Mouse (Mus musculus) forebrain, embryonic 13.5 days (tissue): ENCODE results near the gene Ado. TPM values are rescaled to one million over a fixed set of nuclear protein-coding genes. Genes with fewer than 3 reads are reported as not detected.

Experiments
- ATAC-seq: fragments of 200-750 bp; cut with Nextera tagmentation; 2 replicates; pipeline ENCODE4 v1.8.0; 2017
- H3K27ac ChIP-seq: fragments of 300-500 bp; sonication (generic); 2 replicates; pipeline ENCODE4 v1.5.1; 2015; ENCODE audit warnings: inconsistent platforms, mild to moderate bottlenecking, moderate library complexity
- H3K27me3 ChIP-seq: fragments of 300-500 bp; sonication (generic); 2 replicates; pipeline ENCODE4 v1.6.1; 2015; ENCODE audit warnings: mild to moderate bottlenecking, inconsistent platforms
- H3K36me3 ChIP-seq: fragments of 300-500 bp; sonication (generic); 2 replicates; pipeline ENCODE4 v1.6.1; 2015; ENCODE audit warnings: mild to moderate bottlenecking, inconsistent platforms; ENCODE audit not compliant: poor library complexity, severe bottlenecking
- H3K4me1 ChIP-seq: fragments of 300-500 bp; sonication (generic); 2 replicates; pipeline ENCODE4 v1.6.1; 2015; ENCODE audit warnings: inconsistent platforms
- H3K4me2 ChIP-seq: fragments of 300-500 bp; sonication (generic); 2 replicates; pipeline ENCODE4 v1.6.1; 2015; ENCODE audit warnings: inconsistent platforms, mild to moderate bottlenecking, moderate library complexity
- H3K4me3 ChIP-seq: fragments of 300-500 bp; sonication (generic); 2 replicates; pipeline ENCODE4 v1.5.1; 2015; ENCODE audit warnings: mild to moderate bottlenecking, inconsistent platforms
- H3K9ac ChIP-seq: fragments of 300-500 bp; sonication (generic); 2 replicates; pipeline ENCODE4 v1.6.1; 2015; ENCODE audit warnings: mild to moderate bottlenecking, inconsistent platforms
- H3K9me3 ChIP-seq: fragments of 300-500 bp; sonication (generic); replicated peaks from 2 replicates; pipeline ENCODE4 v1.6.1; 2016; ENCODE audit warnings: inconsistent platforms
- WGBS: fragments of 180-500 bp; shearing (Covaris S2); methylation state at CpG from one replicate; pipeline ENCODE4 v1.1.7; 2015; 5-methylcytosine and 5-hydroxymethylcytosine counted together
- polyA plus RNA-seq: library from polyadenylated mRNA; unstranded; fragments of >200 nt; fragmentation: Nextera tagmentation; extraction: Ambion mirVana; gene quantifications from 2 replicates; pipeline ENCODE4 v1.2.1, GENCODE M21; 2015

Gene Ado
- polyA plus RNA-seq, 1 experiment from 2014 or later, result 56.1 TPM

DNA sequence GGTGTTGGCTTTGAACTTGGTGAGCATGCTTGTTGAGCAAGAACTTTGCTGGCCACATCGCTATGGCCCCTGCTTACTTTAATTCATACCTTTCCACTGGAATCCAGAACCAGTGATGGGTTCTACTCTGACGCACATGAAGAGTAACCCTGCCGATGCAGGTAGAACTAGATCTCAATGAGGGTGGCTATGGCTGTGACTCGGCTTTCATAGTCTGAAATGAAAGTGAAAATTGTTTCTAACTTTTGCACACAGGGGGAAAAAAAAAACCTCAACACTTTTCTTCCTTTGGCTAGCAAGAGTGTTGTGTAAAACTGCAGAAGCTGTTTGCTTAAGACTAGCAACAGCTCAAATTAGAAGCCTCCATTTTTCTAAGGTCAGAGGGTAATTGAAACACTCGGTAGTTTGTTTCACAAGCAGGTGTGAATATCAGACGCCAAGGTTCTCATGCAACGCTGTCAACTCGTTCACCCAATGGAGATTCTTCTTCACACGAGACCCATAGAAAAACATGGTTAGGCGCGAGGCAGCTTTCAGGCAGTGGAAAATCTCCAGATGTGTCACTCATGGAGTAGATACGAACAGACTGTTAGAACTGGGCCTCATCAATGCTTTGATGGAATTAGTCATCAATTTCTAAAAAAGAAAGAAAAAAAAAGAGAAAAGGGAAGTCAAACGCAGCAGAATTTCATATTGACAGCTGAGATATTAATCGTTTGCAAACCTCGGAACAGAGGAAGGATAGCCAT, 51.4 kb downstream of the Ado start:
- 92% methylated on average over 15 of the region's 15 CpGs for WGBS
- no peaks in the 10 kb centered on the region for H3K36me3 ChIP-seq
- H3K9ac ChIP-seq, result no peak overlapping the region
- no peak overlapping the region for H3K27ac ChIP-seq
- no peaks in the 10 kb centered on the region for H3K4me1 ChIP-seq
- H3K27me3 ChIP-seq, result no peaks in the 10 kb centered on the region
- H3K4me2 ChIP-seq, result no peak overlapping the region
- no peak for ATAC-seq
- H3K9me3 ChIP-seq, result no peaks in the 10 kb centered on the region
- no peak overlapping the region for H3K4me3 ChIP-seq

Other genes starting within 250 kb of the Ado start
- 0.08 and 0.10 TPM in 2 replicates for gene Egr2, start 13.5 kb downstream of the Ado start, polyA plus RNA-seq